Mouse (Mus musculus) neural tube, embryonic 13.5 days (tissue): ENCODE data around the gene Slc8a1. TPM values are rescaled to one million over a fixed set of nuclear protein-coding genes. Genes with fewer than 3 reads are reported as not detected.

Experiments
- ATAC-seq: fragments of 200-750 bp; cut with Nextera tagmentation; 2 replicates; pipeline ENCODE4 v1.8.0; 2017; ENCODE audit warnings: low read depth, mild to moderate bottlenecking, moderate TSS enrichment, moderate library complexity
- H3K27ac ChIP-seq: fragments of 300-500 bp; sonication (generic); replicated peaks from 2 replicates; pipeline ENCODE4 v1.5.1; 2015; ENCODE audit warnings: moderate library complexity, mild to moderate bottlenecking, inconsistent platforms
- H3K27me3 ChIP-seq: fragments of 300-500 bp; sonication (generic); 2 replicates; pipeline ENCODE4 v1.6.1; 2015; ENCODE audit warnings: mild to moderate bottlenecking, inconsistent platforms
- H3K36me3 ChIP-seq: fragments of 300-500 bp; sonication (generic); 2 replicates; pipeline ENCODE4 v1.6.1; 2015; ENCODE audit warnings: mild to moderate bottlenecking, inconsistent platforms
- H3K4me1 ChIP-seq: fragments of 300-500 bp; sonication (generic); replicated peaks from 2 replicates; pipeline ENCODE4 v1.6.1; 2015; ENCODE audit warnings: inconsistent platforms
- H3K4me2 ChIP-seq: fragments of 300-500 bp; sonication (generic); 2 replicates; pipeline ENCODE4 v1.6.1; 2015; ENCODE audit warnings: inconsistent platforms, mild to moderate bottlenecking, moderate library complexity
- H3K4me3 ChIP-seq: fragments of 300-500 bp; sonication (generic); 2 replicates; pipeline ENCODE4 v1.5.1; 2015; ENCODE audit warnings: mild to moderate bottlenecking, inconsistent platforms
- H3K9ac ChIP-seq: fragments of 300-500 bp; sonication (generic); 2 replicates; pipeline ENCODE4 v1.6.1; 2015; ENCODE audit warnings: moderate library complexity, mild to moderate bottlenecking, inconsistent platforms
- H3K9me3 ChIP-seq: fragments of 300-500 bp; sonication (generic); 2 replicates; pipeline ENCODE4 v1.6.1; 2016; ENCODE audit warnings: inconsistent platforms
- WGBS: fragments of 180-500 bp; shearing (Covaris S2); methylation state at CpG from one replicate; pipeline ENCODE4 v1.1.7; 2015; 5-methylcytosine and 5-hydroxymethylcytosine counted together
- polyA plus RNA-seq: library from polyadenylated mRNA; unstranded; fragments of >200 nt; fragmentation: Nextera tagmentation; extraction: Ambion mirVana; gene quantifications from 2 replicates; pipeline ENCODE4 v1.2.1, GENCODE M21; 2015

The Slc8a1 gene
- polyA plus RNA-seq, 1 experiment from 2014 or later: 13.8 TPM

DNA sequence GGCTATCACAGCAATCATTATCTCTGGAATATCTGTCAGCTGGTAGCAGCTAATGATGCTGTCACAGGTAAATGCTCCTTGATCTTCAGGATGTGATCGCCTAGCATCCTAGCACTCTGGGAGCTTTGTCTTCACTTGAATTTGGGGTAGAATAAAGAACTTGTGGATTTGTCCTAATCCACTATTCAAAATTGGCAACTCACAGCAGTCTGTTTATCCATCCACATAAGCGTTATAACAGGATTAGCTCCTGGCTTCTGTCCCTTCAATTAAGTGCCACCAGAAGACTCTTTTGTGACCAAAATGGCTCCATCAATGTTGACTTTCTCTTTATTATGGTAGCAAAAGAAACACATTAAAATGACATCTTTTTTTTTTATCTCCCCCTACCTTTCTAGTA, 214.2 kb downstream of the Slc8a1 start:
- ATAC-seq: no peak
- 85% methylated on average over 2 of the region's 2 CpGs for WGBS
- no peaks in the 10 kb centered on the region for H3K27me3 ChIP-seq

DNA sequence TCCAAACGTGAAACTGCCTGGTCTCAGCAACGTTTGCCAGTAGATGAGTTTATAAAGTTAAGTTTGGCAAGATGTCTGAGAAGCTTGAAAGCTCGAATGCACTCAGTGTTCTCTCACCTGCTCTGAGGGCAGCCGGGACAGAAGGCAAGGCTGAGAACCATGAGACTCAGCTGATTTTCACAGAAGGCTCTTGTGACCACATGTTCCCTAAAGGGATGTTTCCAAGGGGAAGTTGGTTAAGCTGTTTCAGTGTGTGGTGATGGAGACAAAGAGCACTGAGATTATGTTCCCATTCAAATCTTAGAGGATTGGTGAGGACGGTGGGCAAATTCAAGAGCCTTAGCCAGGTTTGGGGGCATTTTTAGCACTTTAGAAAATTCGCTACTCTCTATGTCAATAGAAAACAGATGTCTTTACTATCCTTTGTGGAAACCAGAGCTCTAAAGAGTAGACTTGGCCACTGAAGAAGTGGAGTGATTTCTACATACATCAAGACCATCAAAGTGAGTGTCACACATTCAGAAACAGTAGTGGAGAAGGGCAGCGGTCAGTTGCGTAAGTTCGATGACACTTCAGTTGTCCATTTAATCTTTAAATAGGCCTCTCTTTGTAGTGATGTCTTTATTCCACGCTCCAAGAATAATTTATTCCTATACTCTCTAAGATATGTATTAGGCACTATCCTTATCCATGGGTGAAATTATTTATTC, 219.7 kb downstream of the Slc8a1 start:
- H3K9ac ChIP-seq: no peak overlapping the region
- H3K4me3 ChIP-seq: no peak overlapping the region
- no peaks in the 10 kb centered on the region for H3K27me3 ChIP-seq
- no peak for ATAC-seq
- 86% methylated on average over 10 of the region's 10 CpGs for WGBS
- H3K4me2 ChIP-seq: no peak overlapping the region
- peaks cover 21% of the 10 kb centered on the region for H3K4me1 ChIP-seq
- no peak overlapping the region for H3K27ac ChIP-seq
- no peaks in the 10 kb centered on the region for H3K9me3 ChIP-seq
- no peaks in the 10 kb centered on the region for H3K36me3 ChIP-seq

More for the DNA sequence above, 214.2 kb downstream of the Slc8a1 start:
- Histone ChIP-seq H3K9ac (no peak overlapping the region), H3K9me3 (no peaks in the 10 kb centered on the region), H3K4me1 (peaks cover 23% of the 10 kb centered on the region), H3K4me3 (no peak overlapping the region), H3K4me2 (no peak overlapping the region), H3K27ac (no peak overlapping the region), H3K36me3 (no peaks in the 10 kb centered on the region)

DNA sequence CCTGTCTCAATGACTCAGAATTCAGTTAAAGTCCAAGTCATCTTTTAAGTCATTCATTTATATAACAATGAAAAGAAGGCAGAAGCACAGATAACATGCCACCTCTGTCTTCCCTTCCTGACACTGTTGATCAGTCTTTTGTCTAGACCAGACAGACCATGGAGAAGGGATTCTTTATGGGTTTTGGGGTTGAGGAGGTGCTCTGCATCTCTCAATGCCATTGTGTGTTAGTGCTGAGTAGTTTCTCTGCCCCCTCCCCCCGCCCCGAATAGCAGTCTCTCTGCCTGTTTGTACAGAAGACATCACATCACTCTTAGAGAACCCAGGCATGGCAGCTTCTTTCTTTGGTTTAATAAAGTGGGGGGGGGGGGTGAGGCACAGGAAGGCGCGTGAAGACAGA, 222.0 kb downstream of the Slc8a1 start:
- 26% methylated on average over 4 of the region's 4 CpGs for WGBS
- Histone ChIP-seq H3K4me3 (no peak overlapping the region), H3K27ac (no peak overlapping the region), H3K36me3 (no peaks in the 10 kb centered on the region), H3K9me3 (no peaks in the 10 kb centered on the region), H3K4me2 (no peak overlapping the region), H3K9ac (no peak overlapping the region), H3K27me3 (no peaks in the 10 kb centered on the region), H3K4me1 (peaks cover 14% of the 10 kb centered on the region)
- no peak for ATAC-seq

DNA sequence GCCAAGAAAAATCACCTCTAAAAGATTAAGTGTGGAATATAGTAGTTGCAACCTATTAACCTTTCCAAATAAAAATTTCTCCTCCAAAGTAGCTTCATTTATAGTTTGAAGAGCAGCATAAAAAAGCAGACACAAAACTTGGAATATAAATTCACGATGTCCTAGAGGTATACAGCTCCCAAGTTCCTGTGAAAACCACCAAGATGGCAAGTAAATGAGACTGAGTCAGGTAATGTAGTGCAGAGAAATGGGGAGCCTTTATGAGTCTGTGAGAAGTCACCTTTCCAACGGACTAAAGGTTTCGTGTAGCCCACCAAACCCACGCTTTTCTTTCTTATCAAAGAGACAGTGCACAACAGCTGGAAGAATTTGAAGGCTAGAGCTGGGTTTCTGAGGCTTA, 224.2 kb downstream of the Slc8a1 start:
- Histone ChIP-seq H3K4me1 (peaks cover 14% of the 10 kb centered on the region), H3K4me3 (no peak overlapping the region), H3K9ac (no peak overlapping the region), H3K36me3 (no peaks in the 10 kb centered on the region), H3K27me3 (no peaks in the 10 kb centered on the region), H3K9me3 (no peaks in the 10 kb centered on the region), H3K27ac (no peak overlapping the region), H3K4me2 (no peak overlapping the region)
- no peak for ATAC-seq
- WGBS: 83% methylated on average over 4 of the region's 4 CpGs

DNA sequence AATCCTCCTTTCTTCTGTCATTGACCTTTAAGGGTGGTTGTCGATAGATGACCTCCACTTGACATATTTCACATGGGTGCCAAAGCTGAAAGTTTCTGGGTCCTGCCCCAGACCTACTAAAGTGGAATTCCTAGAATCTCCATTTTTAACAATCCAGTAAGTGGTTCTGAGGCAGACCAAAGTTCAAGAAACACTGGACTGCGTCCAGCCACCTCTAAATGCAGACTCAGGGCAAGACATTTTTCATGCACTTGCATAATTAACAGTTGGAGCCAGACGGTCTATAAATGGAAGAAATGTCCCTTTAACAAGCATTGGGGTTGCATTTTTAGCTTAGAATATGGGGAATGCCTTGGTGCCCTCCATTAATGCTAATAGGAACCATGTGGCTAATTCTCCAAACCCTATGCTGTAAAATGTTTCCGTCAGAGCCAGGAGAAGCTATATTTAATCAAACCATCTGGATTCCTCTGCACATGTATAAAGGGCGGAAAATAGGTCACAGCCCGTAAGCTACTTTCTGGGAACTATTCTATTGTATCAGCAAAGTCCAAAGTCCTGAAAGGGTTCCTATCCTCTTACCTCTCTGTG, 224.7 kb downstream of the Slc8a1 start:
- WGBS: 53% methylated on average over 6 of the region's 6 CpGs
- H3K9ac ChIP-seq: no peak overlapping the region
- no peak overlapping the region for H3K4me2 ChIP-seq
- no peaks in the 10 kb centered on the region for H3K9me3 ChIP-seq
- no peak overlapping the region for H3K4me3 ChIP-seq
- no peak for ATAC-seq
- H3K36me3 ChIP-seq: no peaks in the 10 kb centered on the region
- H3K4me1 ChIP-seq: peaks cover 14% of the 10 kb centered on the region
- no peaks in the 10 kb centered on the region for H3K27me3 ChIP-seq
- no peak overlapping the region for H3K27ac ChIP-seq

DNA sequence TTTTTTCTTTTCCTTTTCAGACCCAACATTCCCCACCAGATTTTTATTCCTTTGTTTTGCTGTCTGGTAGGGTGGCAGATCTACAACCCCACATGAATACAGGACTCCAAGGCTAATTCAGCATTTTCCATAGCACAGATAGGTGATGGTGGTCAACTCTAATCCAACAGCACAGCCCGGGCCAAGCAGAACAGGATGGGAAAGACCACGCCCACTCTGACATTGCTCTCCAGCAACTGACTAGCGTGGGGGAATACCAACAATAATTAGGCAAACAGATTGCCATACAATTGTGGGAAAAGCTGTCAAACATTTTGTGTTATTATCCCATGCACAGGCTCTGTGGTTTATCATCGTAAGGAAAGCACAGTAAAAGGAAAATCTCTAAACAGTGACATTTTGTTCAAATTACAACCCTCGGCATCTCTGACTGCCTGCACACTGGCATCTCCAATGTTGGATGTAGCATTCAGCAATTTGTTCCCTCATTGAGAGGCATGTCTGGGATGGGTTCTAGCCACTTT, 233.0 kb downstream of the Slc8a1 start:
- Histone ChIP-seq H3K4me1 (peaks cover 5% of the 10 kb centered on the region; the same call in 1 of the 2 replicates), H3K4me3 (no peak overlapping the region), H3K9ac (no peak overlapping the region), H3K4me2 (no peak overlapping the region), H3K9me3 (no peaks in the 10 kb centered on the region), H3K27me3 (no peaks in the 10 kb centered on the region), H3K27ac (no peak overlapping the region), H3K36me3 (no peaks in the 10 kb centered on the region)
- ATAC-seq: no peak
- 81% methylated on average over 5 of the region's 5 CpGs for WGBS

DNA sequence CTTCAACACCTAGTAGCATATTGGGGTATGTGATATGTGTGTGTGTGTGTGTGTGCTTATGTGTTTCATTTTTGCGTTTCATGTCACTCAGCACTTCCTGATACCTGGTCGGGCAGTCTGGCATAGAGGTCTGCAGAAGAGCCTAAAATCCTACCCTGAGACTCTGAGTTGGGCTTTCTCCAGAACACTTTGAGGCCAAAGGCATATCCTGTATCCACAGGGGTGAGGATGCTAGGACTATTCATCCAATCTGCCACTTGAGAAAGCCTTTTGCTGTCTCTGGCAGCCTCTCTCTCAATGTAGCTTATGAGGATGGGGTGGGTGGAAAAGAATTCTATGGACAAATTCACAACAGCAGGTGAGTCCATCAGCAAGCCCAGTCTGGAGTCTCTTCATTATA, 234.1 kb downstream of the Slc8a1 start:
- no peaks in the 10 kb centered on the region for H3K9me3 ChIP-seq
- H3K9ac ChIP-seq: no peak overlapping the region
- no peak for ATAC-seq
- H3K4me2 ChIP-seq: no peak overlapping the region
- peaks cover 5% of the 10 kb centered on the region; the same call in 1 of the 2 replicates for H3K4me1 ChIP-seq
- H3K4me3 ChIP-seq: no peak overlapping the region
- 89% methylated on average over 2 of the region's 2 CpGs for WGBS
- no peak overlapping the region for H3K27ac ChIP-seq
- H3K36me3 ChIP-seq: no peaks in the 10 kb centered on the region
- H3K27me3 ChIP-seq: no peaks in the 10 kb centered on the region

DNA sequence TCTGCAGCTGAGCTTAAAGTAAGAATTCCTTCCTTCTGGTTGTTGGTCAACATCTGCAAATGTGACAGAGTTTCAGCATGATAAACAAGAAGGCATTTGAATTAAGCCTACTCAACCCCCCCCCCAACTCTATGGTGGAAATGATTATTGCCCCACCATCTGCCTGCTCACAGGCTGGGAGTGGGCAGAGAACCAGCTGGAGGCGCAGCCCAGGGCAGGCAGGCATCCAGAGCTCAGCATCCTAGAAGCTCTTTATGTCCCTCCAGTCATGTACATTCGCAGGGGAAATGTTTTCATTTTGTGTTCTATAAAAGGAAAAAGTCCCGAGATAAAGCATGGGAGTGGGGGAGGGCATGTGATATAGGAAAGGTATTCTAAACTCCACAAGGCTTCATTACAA, 235.4 kb downstream of the Slc8a1 start:
- H3K9me3 ChIP-seq: no peaks in the 10 kb centered on the region
- WGBS: 81% methylated on average over 3 of the region's 3 CpGs
- peaks cover 5% of the 10 kb centered on the region; the same call in 1 of the 2 replicates for H3K4me1 ChIP-seq
- no peak overlapping the region for H3K9ac ChIP-seq
- no peak for ATAC-seq
- no peaks in the 10 kb centered on the region for H3K36me3 ChIP-seq
- H3K27ac ChIP-seq: 0 out of 2 replicates have a peak overlapping the region, but pooled peaks have one; percentile 33
- no peaks in the 10 kb centered on the region for H3K27me3 ChIP-seq
- no peak overlapping the region for H3K4me3 ChIP-seq
- H3K4me2 ChIP-seq: no peak overlapping the region

DNA sequence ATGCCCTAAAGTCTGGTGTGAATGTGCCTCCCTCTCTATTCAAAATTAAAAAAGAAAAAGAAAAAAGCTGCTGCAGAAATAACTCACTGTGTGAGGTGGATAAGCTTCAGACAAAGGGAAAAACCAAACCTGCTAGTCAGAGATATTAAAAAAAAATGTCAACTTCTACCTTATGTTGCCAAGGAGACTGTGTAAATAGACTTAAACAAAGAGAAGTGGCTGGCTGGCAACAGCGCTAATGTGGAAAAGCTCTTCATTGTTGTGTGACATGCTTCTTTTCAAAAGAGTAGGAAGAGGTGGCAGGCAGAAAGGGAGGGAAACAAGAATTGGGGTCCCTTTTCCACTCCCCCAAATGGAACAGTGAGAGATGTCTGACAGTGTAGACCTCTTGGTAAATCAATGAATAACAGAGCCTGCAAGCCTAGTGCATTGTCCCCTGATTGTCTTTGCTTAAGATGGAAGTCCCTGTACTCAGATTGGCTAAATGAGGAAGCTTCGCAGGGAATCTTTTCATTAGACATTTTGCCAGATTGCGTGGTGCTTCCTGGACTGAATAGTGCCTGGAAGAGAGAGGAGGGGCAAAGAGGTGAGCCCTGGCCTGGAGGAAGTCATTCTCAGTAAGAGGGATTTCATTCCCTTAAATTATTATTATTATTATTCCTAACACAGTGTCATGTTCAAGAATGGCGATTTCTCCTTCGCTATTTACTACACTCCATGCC, 237.3 kb downstream of the Slc8a1 start:
- Histone ChIP-seq H3K36me3 (no peaks in the 10 kb centered on the region), H3K9me3 (no peaks in the 10 kb centered on the region), H3K27ac (0 out of 2 replicates have a peak overlapping the region, but pooled peaks have one; percentile 9), H3K4me2 (no peak overlapping the region), H3K27me3 (no peaks in the 10 kb centered on the region), H3K4me3 (no peak overlapping the region), H3K4me1 (peaks cover 5% of the 10 kb centered on the region; the same call in 1 of the 2 replicates), H3K9ac (no peak overlapping the region)
- ATAC-seq: no peak
- WGBS: 57% methylated on average over 5 of the region's 5 CpGs

DNA sequence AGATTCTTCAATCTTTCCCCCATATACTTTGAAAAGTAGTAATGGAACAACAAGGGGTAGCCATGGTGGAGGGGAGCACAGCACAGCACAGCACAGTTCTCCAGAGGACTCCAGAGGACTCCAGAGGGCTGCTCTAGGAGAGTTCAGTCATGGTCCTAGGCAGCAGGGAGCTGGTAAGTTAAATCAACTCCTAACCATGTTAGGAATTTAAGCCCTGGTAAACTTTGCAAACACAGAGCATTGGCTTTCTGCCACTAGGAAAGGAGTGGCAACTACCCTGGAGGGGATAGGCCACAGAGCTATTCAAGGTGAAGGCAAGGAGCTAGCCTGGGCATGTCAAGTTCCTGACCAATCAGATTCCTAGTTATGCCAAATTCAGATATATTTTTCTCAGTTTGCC, 240.3 kb downstream of the Slc8a1 start:
- no peaks in the 10 kb centered on the region for H3K36me3 ChIP-seq
- H3K4me3 ChIP-seq: no peak overlapping the region
- H3K27me3 ChIP-seq: no peaks in the 10 kb centered on the region
- no peaks in the 10 kb centered on the region for H3K9me3 ChIP-seq
- peaks cover 5% of the 10 kb centered on the region; the same call in 1 of the 2 replicates for H3K4me1 ChIP-seq
- no peak overlapping the region for H3K4me2 ChIP-seq
- H3K27ac ChIP-seq: no peak overlapping the region
- H3K9ac ChIP-seq: no peak overlapping the region
- ATAC-seq: no peak

DNA sequence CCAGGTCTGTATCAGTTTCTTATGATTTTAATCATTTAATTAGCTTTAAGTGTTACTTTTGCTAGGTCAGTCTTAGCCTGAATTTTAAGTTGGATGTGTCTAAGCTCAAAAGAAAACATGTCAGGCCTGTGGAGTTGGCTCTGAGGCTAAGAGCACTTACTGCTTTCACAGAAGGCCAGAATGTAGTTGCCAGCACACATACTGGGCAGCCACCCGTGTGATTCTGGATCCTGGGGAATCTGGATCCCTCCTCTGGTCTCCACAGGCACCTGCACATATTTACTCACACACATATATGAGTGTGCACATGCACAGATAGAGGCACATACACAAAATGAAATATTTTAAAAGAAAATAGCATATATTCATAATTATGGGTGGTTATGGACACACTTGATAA, 241.6 kb downstream of the Slc8a1 start:
- H3K9me3 ChIP-seq: no peaks in the 10 kb centered on the region
- 76% methylated on average over 1 of the region's 1 CpGs for WGBS

DNA sequence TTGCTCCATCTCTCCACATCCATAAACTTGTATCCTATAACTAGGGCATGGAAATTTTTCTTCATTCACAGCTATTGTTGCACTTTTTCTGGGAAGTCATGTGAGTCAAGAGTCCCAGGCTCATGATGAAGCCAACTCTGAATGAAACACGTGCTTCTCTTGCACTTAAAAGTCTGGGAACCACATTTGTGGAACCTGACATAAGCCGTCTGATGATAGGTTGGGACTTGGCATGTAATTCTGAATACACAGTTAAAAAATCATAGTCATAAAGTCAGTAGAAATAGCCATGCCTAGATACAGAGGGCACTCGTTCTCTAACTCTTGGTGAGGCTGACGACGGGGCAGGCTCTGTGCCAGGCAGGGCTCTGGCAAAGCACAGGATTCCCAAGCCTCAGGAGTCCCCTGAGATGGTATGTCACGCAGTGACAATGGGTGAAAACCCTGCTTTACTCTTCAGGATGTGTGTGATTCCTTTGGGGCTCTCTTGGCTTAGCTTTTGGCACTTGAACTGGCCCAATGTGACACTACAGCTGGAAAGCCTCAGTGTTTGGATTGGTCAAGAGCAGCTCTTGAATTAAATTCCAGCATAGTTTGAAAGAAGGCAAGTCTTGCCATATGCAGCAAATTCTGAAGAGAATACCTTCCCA, 245.8 kb downstream of the Slc8a1 start:
- no peak overlapping the region for H3K4me2 ChIP-seq
- no peaks in the 10 kb centered on the region for H3K27me3 ChIP-seq
- H3K4me3 ChIP-seq: no peak overlapping the region
- H3K36me3 ChIP-seq: no peaks in the 10 kb centered on the region
- H3K27ac ChIP-seq: no peak overlapping the region
- no peak for ATAC-seq
- no peak overlapping the region for H3K9ac ChIP-seq
- no peaks in the 10 kb centered on the region for H3K9me3 ChIP-seq
- H3K4me1 ChIP-seq: no peaks in the 10 kb centered on the region
- 83% methylated on average over 6 of the region's 6 CpGs for WGBS

More for the DNA sequence above, 241.6 kb downstream of the Slc8a1 start:
- H3K27me3 ChIP-seq: no peaks in the 10 kb centered on the region
- ATAC-seq: no peak
- peaks cover 5% of the 10 kb centered on the region; the same call in 1 of the 2 replicates for H3K4me1 ChIP-seq
- no peaks in the 10 kb centered on the region for H3K36me3 ChIP-seq
- no peak overlapping the region for H3K4me3 ChIP-seq
- no peak overlapping the region for H3K27ac ChIP-seq
- no peak overlapping the region for H3K9ac ChIP-seq
- no peak overlapping the region for H3K4me2 ChIP-seq
